Mouse (Mus musculus) kidney, adult 2 months (tissue): Measurements from ENCODE around the gene Banp.

Experiments used
- CTCF ChIP-seq: fragments of 200-500 bp; conservative IDR thresholded peaks from 2 replicates; pipeline ENCODE4 v1.5.1; 2011; ENCODE audit warnings: low read depth, mild to moderate bottlenecking, control low read depth, low read length, moderate library complexity, mixed read lengths; ENCODE audit not compliant: insufficient read depth, insufficient read length
- POLR2A ChIP-seq: fragments of 200-500 bp; IDR thresholded peaks from one replicate; pipeline ENCODE4 v1.6.1; 2011; ENCODE audit warnings: low read depth, low read length, control low read depth

GRCm38 (mm10) chr8:122071193-122071592, 121.6 kb downstream of the Banp start:
- TF ChIP-seq POLR2A (no peak), CTCF (no peak)
